Mouse (Mus musculus) neutrophil, adult 59 days (primary cell): ENCODE data around the gene Tex22. TPM values are rescaled to one million over a fixed set of nuclear protein-coding genes. Genes with fewer than 3 reads are reported as not detected.

ENCODE experiments used
- total RNA-seq, 2 experiments: library from RNA; stranded (reverse); gene quantifications; 1 replicate in 1 of 2; 2 replicates in 1 of 2; pipeline ENCODE4 v1.2.4; 2023

Tex22 gene
- total RNA-seq: under 1 TPM; 0.57 to 0.84 TPM

GRCm38 (mm10) chr12:113074329-113075062 is at the start of gene Tex22:
Tex22 (plus strand) TSS chr12:113074502.

GRCm38 (mm10) chr12:113097749-113098281 is 23.5 kb downstream of the Tex22 start, which contains the start of gene Mta1:
Mta1 (plus strand) TSS chr12:113098278.

Other genes with a start within 250 kb of the Tex22 start
- 10 to 100 TPM; 30.8 to 38.3 TPM for gene Cdca4, start 245.1 kb upstream of the Tex22 start, total RNA-seq
- gene Gpr132, start 206.3 kb upstream of the Tex22 start, total RNA-seq: 10 to 100 TPM; 25.5 to 28.0 TPM
- gene Jag2, start 144.7 kb upstream of the Tex22 start, total RNA-seq: 1 to 10 TPM in 1 of 2 experiments, under 1 TPM in 1; 0.18 to 1.6 TPM
- 10 to 100 TPM in 1 of 2 experiments, 1 to 10 TPM in 1; 8.3 to 10.0 TPM for gene Nudt14, start 132.4 kb upstream of the Tex22 start, total RNA-seq
- 1 to 10 TPM; 3.9 to 4.4 TPM for gene Btbd6, start 98.0 kb upstream of the Tex22 start, total RNA-seq
- gene Brf1, start 73.8 kb upstream of the Tex22 start, total RNA-seq: 10 to 100 TPM; 67.0 to 70.7 TPM
- 10 to 100 TPM; 55.3 to 75.9 TPM for gene Pacs2, start 60.0 kb upstream of the Tex22 start, total RNA-seq
- 10 to 100 TPM; 21.5 to 26.1 TPM for gene Mta1, start 23.8 kb downstream of the Tex22 start, total RNA-seq
- 1 to 10 TPM; 4.0 to 5.6 TPM for gene Crip2, start 65.7 kb downstream of the Tex22 start, total RNA-seq
- 100 to 1,000 TPM; 504 to 788 TPM for gene Crip1, start 71.8 kb downstream of the Tex22 start, total RNA-seq
- gene Tedc1, start 81.9 kb downstream of the Tex22 start, total RNA-seq: 10 to 100 TPM; 10.8 to 12.3 TPM
- gene Tmem121, start 111.4 kb downstream of the Tex22 start, total RNA-seq: not detected